Mouse (Mus musculus): ENCODE data around the gene Cacna1d. TPM values are rescaled to one million over a fixed set of nuclear protein-coding genes. Genes with fewer than 3 reads are reported as not detected.

Gene Cacna1d
- total and polyA plus RNA-seq, 3 experiments, result 0.04 to 0.66 (median 0.08) TPM

- Histone ChIP-seq H3K4me1 (ENCODE audit: control insufficient read depth in 1 of 2, insufficient read depth in 2 of 2) (peaks cover 3 to 23% of the 10 kb centered on the region in 2 experiments; a peak in 3 of 4 replicates), H3K27me3 (replicated peaks) (no peaks in the 10 kb centered on the region), H3K4me3 (replicated peaks in 1 of 3; ENCODE audit: low read depth in 2 of 3, low read length in 2 of 3, poor library complexity in 1 of 3) (no peak overlapping the region), H3K36me3 (replicated peaks in 1 of 2; ENCODE audit: control insufficient read depth in 1 of 2, insufficient read depth in 1 of 2, low read length in 1 of 2) (no peaks in the 10 kb centered on the region), H3K79me2 (replicated peaks; ENCODE audit: control insufficient read depth, extremely low read depth, insufficient read depth, poor library complexity, severe bottlenecking) (no peaks in the 10 kb centered on the region), H3K4me2 (ENCODE audit: insufficient read depth, low read depth, poor library complexity, severe bottlenecking) (no peak overlapping the region), H3K9me3 (replicated peaks; ENCODE audit: low read length) (no peaks in the 10 kb centered on the region), H3K27ac (ENCODE audit: insufficient read depth, low read depth) (no peak overlapping the region), H3K9ac (ENCODE audit: insufficient read depth, low read depth) (no peak overlapping the region)
- dilution Hi-C loops (cut with MboI; ENCODE audit: extremely low pct_ligation_motif_present, extremely low pct_unique_long_range_greater_than_20kb, low sequenced_read_pairs) (no loop called here), in situ Hi-C loops (cut with MboI; ENCODE audit: low pct_ligation_motif_present, low pct_unique_long_range_greater_than_20kb, low sequenced_read_pairs) (no loop called here)
- DNase-seq (ENCODE audit: extremely low read depth), result no peak
- TF ChIP-seq MAX (IDR thresholded peaks at IDR 0.05; ENCODE audit: low read length) (no peak), USF1 (IDR thresholded peaks at IDR 0.05; ENCODE audit: low read depth, low read length) (no peak), ZMIZ1 (IDR thresholded peaks at IDR 0.05; ENCODE audit: low read depth, low read length) (no peak)
Observed at GRCm38 (mm10) chr14:30124951-30125690, 366.1 kb downstream of the Cacna1d start.

DNA sequence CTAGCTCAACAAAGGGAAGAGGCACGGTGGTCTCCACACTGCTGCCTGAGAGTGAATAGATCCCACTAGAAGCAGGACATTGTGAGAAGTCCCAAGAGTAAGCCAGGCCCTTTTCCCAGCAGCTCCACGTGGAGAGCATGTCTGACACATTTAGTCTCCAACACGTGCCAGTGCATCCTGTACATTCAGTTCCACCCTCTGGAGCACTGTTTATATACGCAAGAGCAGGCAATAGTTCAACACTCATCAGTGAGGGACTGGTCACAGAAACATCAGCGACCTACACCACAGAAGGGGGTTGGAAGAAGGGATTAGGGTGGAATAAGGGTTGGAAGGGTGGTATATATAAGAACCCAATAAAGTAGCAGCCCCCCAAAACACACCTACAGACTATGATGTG is 371.2 kb downstream of the Cacna1d start:
- Histone ChIP-seq H3K4me2 (ENCODE audit: insufficient read depth, low read depth, poor library complexity, severe bottlenecking) (no peak overlapping the region), H3K9me3 (replicated peaks; ENCODE audit: low read length) (no peaks in the 10 kb centered on the region), H3K4me1 (ENCODE audit: control insufficient read depth in 1 of 2, insufficient read depth in 2 of 2) (peaks cover under 1 to 20% of the 10 kb centered on the region in 2 experiments; a peak in 3 of 4 replicates), H3K79me2 (replicated peaks; ENCODE audit: control insufficient read depth, extremely low read depth, insufficient read depth, poor library complexity, severe bottlenecking) (no peaks in the 10 kb centered on the region), H3K36me3 (replicated peaks in 1 of 2; ENCODE audit: control insufficient read depth in 1 of 2, insufficient read depth in 1 of 2, low read length in 1 of 2) (no peaks in the 10 kb centered on the region), H3K27me3 (replicated peaks) (no peaks in the 10 kb centered on the region), H3K27ac (ENCODE audit: insufficient read depth, low read depth) (no peak overlapping the region), H3K9ac (ENCODE audit: insufficient read depth, low read depth) (no peak overlapping the region), H3K4me3 (replicated peaks in 1 of 3; ENCODE audit: low read depth in 2 of 3, low read length in 2 of 3, poor library complexity in 1 of 3) (no peak overlapping the region)
- TF ChIP-seq JUND (conservative IDR thresholded peaks at IDR 0.05; ENCODE audit: low read depth, low read length), result no peak
- no peak for TF ChIP-seq POLR2A (IDR thresholded peaks at IDR 0.05; ENCODE audit: low read depth, low read length)
- TF ChIP-seq MEF2A (IDR thresholded peaks at IDR 0.05; ENCODE audit: borderline replicate concordance, low read depth, low read length), result no peak
- no peak for TF ChIP-seq CTCF (conservative IDR thresholded peaks at IDR 0.05 in 1 of 2, IDR thresholded peaks at IDR 0.05 in 1 of 2; ENCODE audit: low read depth in 2 of 2, low read length in 2 of 2)
- no peak for TF ChIP-seq RAD21 (IDR thresholded peaks at IDR 0.05; ENCODE audit: low read depth, low read length)
- no peak for TF ChIP-seq SIN3A (IDR thresholded peaks at IDR 0.05; ENCODE audit: low read length)
- TF ChIP-seq MAX (IDR thresholded peaks at IDR 0.05; ENCODE audit: low read length), result no peak
- no peak for TF ChIP-seq JUN (IDR thresholded peaks at IDR 0.05; ENCODE audit: insufficient read depth, low read depth, low read length)
- TF ChIP-seq MAZ (IDR thresholded peaks at IDR 0.05; ENCODE audit: low read depth, low read length), result no peak
- TF ChIP-seq USF2 (conservative IDR thresholded peaks at IDR 0.05; ENCODE audit: low read depth, low read length), result no peak
- TF ChIP-seq CHD2 (IDR thresholded peaks at IDR 0.05; ENCODE audit: low read length), result no peak
- TF ChIP-seq PAX5 (IDR thresholded peaks at IDR 0.05; ENCODE audit: low read length), result no peak
- no peak for TF ChIP-seq BHLHE40 (IDR thresholded peaks at IDR 0.05; ENCODE audit: low read depth, low read length)
- TF ChIP-seq MAFK (IDR thresholded peaks at IDR 0.05; ENCODE audit: insufficient replicate concordance, low read length), result no peak
- TF ChIP-seq ZKSCAN1 (IDR thresholded peaks at IDR 0.05; ENCODE audit: borderline replicate concordance, low read depth, low read length), result no peak
- DNase-seq (ENCODE audit: extremely low read depth), result no peak
- dilution Hi-C loops (cut with MboI; ENCODE audit: extremely low pct_ligation_motif_present, extremely low pct_unique_long_range_greater_than_20kb, low sequenced_read_pairs), result no loop called here
- in situ Hi-C loops (cut with MboI; ENCODE audit: low pct_ligation_motif_present, low pct_unique_long_range_greater_than_20kb, low sequenced_read_pairs), result no loop called here

All from CH12.LX (cell line).